Mouse (Mus musculus) gastrocnemius, adult 8-10 months (tissue): ENCODE data around the gene Pmp22. TPM values are rescaled to one million over a fixed set of nuclear protein-coding genes. Genes with fewer than 3 reads are reported as not detected.

Source experiments
- DNase-seq, 2 experiments: peaks; one replicate each; pipeline ENCODE4 v3.0.0; 2022; ENCODE audit warnings: low spot score in 2 of 2
- total RNA-seq, 4 experiments: library from RNA; stranded (reverse); gene quantifications; 2 replicates each; pipeline ENCODE4 v1.2.4; 2022

Gene Pmp22
- total RNA-seq, 4 experiments from 2014 or later: 12.7 to 25.4 (median 23.4) TPM

- peak in 1 of 2 experiments; percentile 16 for DNase-seq
These were observed 34.0 kb downstream of the Pmp22 start for GRCm38 (mm10) chr11:63162806-63163205.

- DNase-seq: no peak
These were observed 34.8 kb downstream of the Pmp22 start for GRCm38 (mm10) chr11:63163550-63163949.

- DNase-seq: no peak
These were observed 35.4 kb downstream of the Pmp22 start for GRCm38 (mm10) chr11:63163986-63164682.

- no peak for DNase-seq
These were observed 36.1 kb downstream of the Pmp22 start for GRCm38 (mm10) chr11:63164756-63165484.

GRCm38 (mm10) chr11:63167826-63168225 lies 39.0 kb downstream of the Pmp22 start:
- DNase-seq: no peak

- no peak for DNase-seq
These were observed 39.9 kb downstream of the Pmp22 start for GRCm38 (mm10) chr11:63168551-63169258.

- DNase-seq: no peak
These were observed 43.2 kb downstream of the Pmp22 start for GRCm38 (mm10) chr11:63171977-63172376.

GRCm38 (mm10) chr11:63173604-63174003 lies 44.8 kb downstream of the Pmp22 start:
- peak in 1 of 2 experiments; percentile 20 for DNase-seq

- DNase-seq: no peak
These were observed 46.5 kb downstream of the Pmp22 start for GRCm38 (mm10) chr11:63175302-63175701.

GRCm38 (mm10) chr11:63176416-63176815 lies 47.6 kb downstream of the Pmp22 start:
- DNase-seq: no peak

- no peak for DNase-seq
These were observed 51.7 kb downstream of the Pmp22 start for GRCm38 (mm10) chr11:63180262-63181101.

GRCm38 (mm10) chr11:63188803-63189202 lies 60.0 kb downstream of the Pmp22 start:
- no peak for DNase-seq

- no peak for DNase-seq
These were observed 69.3 kb downstream of the Pmp22 start for GRCm38 (mm10) chr11:63198070-63198469.

GRCm38 (mm10) chr11:63201989-63202535 lies 73.3 kb downstream of the Pmp22 start:
- DNase-seq: no peak

Other genes with a start within 250 kb of the Pmp22 start
- 1 to 10 TPM; 3.5 to 6.2 (median 5.3) TPM for gene Tvp23b, start 249.5 kb upstream of the Pmp22 start, total RNA-seq
- gene Cdrt4, start 177.8 kb upstream of the Pmp22 start, total RNA-seq: not detected
- not detected for gene Tekt3, start 67.3 kb upstream of the Pmp22 start, total RNA-seq